Mouse (Mus musculus) granulocyte monocyte progenitor cell, adult 5-6 weeks (primary cell): Measurements from ENCODE around the gene Immt. TPM values are rescaled to one million over a fixed set of nuclear protein-coding genes. Genes with fewer than 3 reads are reported as not detected.
A peak's percentile ranks its signal among the peaks of the same experiment; 100 is the strongest.

Source experiments
- ATAC-seq: replicated peaks from 2 replicates; pipeline ENCODE4 v1.8.0; 2016; ENCODE audit warnings: mild to moderate bottlenecking, moderate TSS enrichment, inconsistent platforms; ENCODE audit not compliant: poor library complexity, severe bottlenecking
- total RNA-seq, 2 experiments: library from RNA; stranded (forward) in 1 of 2; stranded (reverse) in 1 of 2; fragments of 200-712, 200-1000 nt in 1 of 2; fragments of >200 nt in 1 of 2; fragmentation: Nextera tagmentation in 1 of 2; gene quantifications; 2 replicates each; pipeline ENCODE4 v1.2.3; 2014 to 2017

The Immt gene
- total RNA-seq (2014; fragmentation: Nextera tagmentation) = 148 and 158 TPM in 2 replicates
- 142 and 149 TPM in 2 replicates for total RNA-seq (2017)

- peak; percentile 92 for ATAC-seq
Measured at GRCm38 (mm10) chr6:71830690-71831580, at the start of gene Immt. Gene Immt (plus strand): TSS chr6:71831331.

GRCm38 (mm10) chr6:71783165-71783564 is 48.0 kb upstream of the Immt start:
- no peak for ATAC-seq

GRCm38 (mm10) chr6:71788348-71788747 is 42.8 kb upstream of the Immt start:
- no peak for ATAC-seq

GRCm38 (mm10) chr6:71791771-71792170 is 39.4 kb upstream of the Immt start:
- ATAC-seq = no peak

- ATAC-seq = no peak
Measured at GRCm38 (mm10) chr6:71799391-71799790, 31.7 kb upstream of the Immt start.

- ATAC-seq = no peak
Measured at GRCm38 (mm10) chr6:71801011-71801713, 30.0 kb upstream of the Immt start.

- ATAC-seq = no peak
Measured at GRCm38 (mm10) chr6:71801714-71802094, 29.4 kb upstream of the Immt start.

GRCm38 (mm10) chr6:71803609-71804008 is 27.5 kb upstream of the Immt start:
- ATAC-seq = no peak

GRCm38 (mm10) chr6:71804061-71804829 is 26.9 kb upstream of the Immt start:
- ATAC-seq = peak; percentile 92

- ATAC-seq = no peak
Measured at GRCm38 (mm10) chr6:71806713-71807112, 24.4 kb upstream of the Immt start.

- ATAC-seq = no peak
Measured at GRCm38 (mm10) chr6:71809890-71810289, 21.2 kb upstream of the Immt start.

- ATAC-seq = no peak
Measured at GRCm38 (mm10) chr6:71812820-71813219, 18.3 kb upstream of the Immt start.

GRCm38 (mm10) chr6:71819764-71820292 is 11.3 kb upstream of the Immt start:
- no peak for ATAC-seq

- peak; percentile 13; the same call in 1 of the 2 replicates for ATAC-seq
Measured at GRCm38 (mm10) chr6:71823085-71823484, 8.0 kb upstream of the Immt start.

GRCm38 (mm10) chr6:71823488-71823887 is 7.6 kb upstream of the Immt start:
- ATAC-seq = peak; percentile 96

- ATAC-seq = peak; percentile 34; the same call in 1 of the 2 replicates
Measured at GRCm38 (mm10) chr6:71823961-71824360, 7.2 kb upstream of the Immt start.

- no peak for ATAC-seq
Measured at GRCm38 (mm10) chr6:71826869-71827268, 4.3 kb upstream of the Immt start, which contains the start of gene Mrpl35. Gene Mrpl35 (minus strand): TSS chr6:71826969.

GRCm38 (mm10) chr6:71829768-71830167 is 1.4 kb upstream of the Immt start:
- ATAC-seq = no peak

GRCm38 (mm10) chr6:71831581-71831960 is 440 bp downstream of the Immt start:
- ATAC-seq = peak; percentile 93

- ATAC-seq = no peak
Measured at GRCm38 (mm10) chr6:71836811-71837210, 5.7 kb downstream of the Immt start.
